Mouse (Mus musculus): ENCODE measurements around the gene Gm20388. TPM values are rescaled to one million over a fixed set of nuclear protein-coding genes. Genes with fewer than 3 reads are reported as not detected.
A peak's percentile ranks its signal among the peaks of the same experiment; 100 is the strongest.

The Gm20388 gene
- total and polyA plus RNA-seq, 2 experiments from 2014 or later, result 17.3 TPM; not detected in 1

- Histone ChIP-seq H3K4me1 (ENCODE audit: control insufficient read depth, insufficient read depth) (peaks cover 36% of the 10 kb centered on the region), H3K36me3 (replicated peaks; ENCODE audit: control insufficient read depth, insufficient read depth, low read length) (no peaks in the 10 kb centered on the region), H3K27me3 (ENCODE audit: control insufficient read depth, insufficient read depth, low read length) (no peaks in the 10 kb centered on the region), H3K27ac (ENCODE audit: low read depth) (no peak overlapping the region), H3K4me2 (ENCODE audit: low read depth, low read length) (no peak overlapping the region), H3K4me3 (ENCODE audit: low read depth, low read length) (no peak overlapping the region), H3K9me3 (replicated peaks; ENCODE audit: control insufficient read depth, low read length) (no peaks in the 10 kb centered on the region), H3K9ac (replicated peaks; ENCODE audit: low read depth, low read length) (no peak overlapping the region)
- DNase-seq (ENCODE audit: low spot score), result no peak
- TF ChIP-seq CTCF (IDR thresholded peaks at IDR 0.05; ENCODE audit: low read depth) (no peak), EP300 (IDR thresholded peaks at IDR 0.05; ENCODE audit: low read depth) (no peak)
- WGBS, result 52% methylated on average over 7 of the region's 7 CpGs
- no peak for ATAC-seq (ENCODE audit: insufficient read depth, low read depth)
These were observed 613.0 kb downstream of the Gm20388 start for GRCm38 (mm10) chr8:120523641-120524040.

DNA sequence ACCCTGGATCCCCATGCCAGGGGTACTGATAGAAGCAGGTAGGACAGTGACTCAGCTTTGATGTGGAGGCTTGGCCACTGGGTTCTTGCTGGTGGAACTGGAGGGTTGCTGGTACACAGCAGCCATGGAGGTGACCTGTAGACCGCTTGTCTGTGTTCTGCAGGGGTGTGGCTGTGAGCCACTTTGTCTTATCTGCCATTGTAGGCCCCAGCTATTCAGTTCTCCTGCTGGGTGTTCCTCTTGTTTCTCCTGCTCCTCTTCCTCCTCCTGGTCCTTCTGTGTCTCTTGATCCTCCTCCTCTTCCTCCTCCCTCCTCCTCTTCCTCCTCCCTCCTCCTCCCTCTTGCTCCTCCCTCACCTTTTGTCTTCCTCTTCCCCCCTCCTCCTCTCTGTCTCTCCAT, 614.5 kb downstream of the Gm20388 start:
- peak overlapping the region; percentile 78; the same call in 1 of the 2 replicates for H3K27ac ChIP-seq (ENCODE audit: low read depth)
- no peak for TF ChIP-seq EP300 (IDR thresholded peaks at IDR 0.05; ENCODE audit: low read depth)
- no peak for TF ChIP-seq CTCF (IDR thresholded peaks at IDR 0.05; ENCODE audit: low read depth)
- no peak overlapping the region for H3K9ac ChIP-seq (replicated peaks; ENCODE audit: low read depth, low read length)
- H3K4me3 ChIP-seq (ENCODE audit: low read depth, low read length), result no peak overlapping the region
- no peak for ATAC-seq (ENCODE audit: insufficient read depth, low read depth)
- H3K36me3 ChIP-seq (replicated peaks; ENCODE audit: control insufficient read depth, insufficient read depth, low read length), result no peaks in the 10 kb centered on the region
- no peaks in the 10 kb centered on the region for H3K27me3 ChIP-seq (ENCODE audit: control insufficient read depth, insufficient read depth, low read length)
- 40% methylated on average over 1 of the region's 1 CpGs for WGBS
- peaks cover 36% of the 10 kb centered on the region for H3K4me1 ChIP-seq (ENCODE audit: control insufficient read depth, insufficient read depth)
- DNase-seq (ENCODE audit: low spot score), result no peak
- no peaks in the 10 kb centered on the region for H3K9me3 ChIP-seq (replicated peaks; ENCODE audit: control insufficient read depth, low read length)
- H3K4me2 ChIP-seq (ENCODE audit: low read depth, low read length), result no peak overlapping the region

GRCm38 (mm10) chr8:120525832-120526231, 615.2 kb downstream of the Gm20388 start:
- H3K4me1 ChIP-seq (ENCODE audit: control insufficient read depth, insufficient read depth), result peaks cover 29% of the 10 kb centered on the region
- no peak for TF ChIP-seq EP300 (IDR thresholded peaks at IDR 0.05; ENCODE audit: low read depth)
- no peak for TF ChIP-seq CTCF (IDR thresholded peaks at IDR 0.05; ENCODE audit: low read depth)
- H3K9me3 ChIP-seq (replicated peaks; ENCODE audit: control insufficient read depth, low read length), result no peaks in the 10 kb centered on the region
- peak overlapping the region; percentile 78 for H3K27ac ChIP-seq (ENCODE audit: low read depth)
- ATAC-seq (ENCODE audit: insufficient read depth, low read depth), result peak; percentile 57
- no peaks in the 10 kb centered on the region for H3K36me3 ChIP-seq (replicated peaks; ENCODE audit: control insufficient read depth, insufficient read depth, low read length)
- WGBS, result 20% methylated on average over 6 of the region's 6 CpGs
- no peak overlapping the region for H3K4me3 ChIP-seq (ENCODE audit: low read depth, low read length)
- H3K27me3 ChIP-seq (ENCODE audit: control insufficient read depth, insufficient read depth, low read length), result no peaks in the 10 kb centered on the region
- H3K9ac ChIP-seq (replicated peaks; ENCODE audit: low read depth, low read length), result 0 out of 2 replicates have a peak overlapping the region, but pooled peaks have one; percentile 5
- DNase-seq (ENCODE audit: low spot score), result peak; percentile 58
- no peak overlapping the region for H3K4me2 ChIP-seq (ENCODE audit: low read depth, low read length)

- Histone ChIP-seq H3K27ac (ENCODE audit: low read depth) (peak overlapping the region; percentile 78), H3K9ac (replicated peaks; ENCODE audit: low read depth, low read length) (no peak overlapping the region), H3K27me3 (ENCODE audit: control insufficient read depth, insufficient read depth, low read length) (no peaks in the 10 kb centered on the region), H3K4me3 (ENCODE audit: low read depth, low read length) (no peak overlapping the region), H3K4me2 (ENCODE audit: low read depth, low read length) (no peak overlapping the region), H3K9me3 (replicated peaks; ENCODE audit: control insufficient read depth, low read length) (no peaks in the 10 kb centered on the region), H3K4me1 (ENCODE audit: control insufficient read depth, insufficient read depth) (peaks cover 28% of the 10 kb centered on the region), H3K36me3 (replicated peaks; ENCODE audit: control insufficient read depth, insufficient read depth, low read length) (no peaks in the 10 kb centered on the region)
- 28% methylated on average over 4 of the region's 4 CpGs for WGBS
- DNase-seq (ENCODE audit: low spot score) (no peak), ATAC-seq (ENCODE audit: insufficient read depth, low read depth) (no peak)
- no peak for TF ChIP-seq CTCF (IDR thresholded peaks at IDR 0.05; ENCODE audit: low read depth)
- no peak for TF ChIP-seq EP300 (IDR thresholded peaks at IDR 0.05; ENCODE audit: low read depth)
These were observed 615.9 kb downstream of the Gm20388 start for GRCm38 (mm10) chr8:120526577-120526976.

DNA sequence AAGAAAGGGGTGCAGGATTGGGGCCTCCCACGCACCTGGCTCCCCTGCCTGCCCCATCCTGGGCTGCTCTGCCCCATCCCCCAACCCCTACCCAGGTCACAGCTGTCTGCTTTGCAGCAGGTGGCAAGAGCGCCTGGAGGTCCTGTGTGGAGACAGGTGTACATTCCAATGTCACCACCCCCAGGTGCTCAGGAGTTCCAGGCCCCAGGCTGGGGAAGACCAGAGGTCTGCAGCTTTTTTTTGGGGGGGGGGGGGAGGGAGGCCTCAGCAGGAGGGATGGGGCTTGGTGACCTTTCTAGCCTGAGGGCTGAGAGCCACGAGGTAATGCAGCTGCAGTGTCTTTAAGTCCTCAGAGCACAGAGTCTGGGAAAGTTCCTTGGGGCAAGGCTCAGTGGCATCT, 617.7 kb downstream of the Gm20388 start:
- H3K4me3 ChIP-seq (ENCODE audit: low read depth, low read length), result no peak overlapping the region
- H3K9me3 ChIP-seq (replicated peaks; ENCODE audit: control insufficient read depth, low read length), result no peaks in the 10 kb centered on the region
- peaks cover 45% of the 10 kb centered on the region for H3K4me1 ChIP-seq (ENCODE audit: control insufficient read depth, insufficient read depth)
- 55% methylated on average over 3 of the region's 3 CpGs for WGBS
- TF ChIP-seq EP300 (IDR thresholded peaks at IDR 0.05; ENCODE audit: low read depth) (no peak), CTCF (IDR thresholded peaks at IDR 0.05; ENCODE audit: low read depth) (no peak)
- no peak overlapping the region for H3K27ac ChIP-seq (ENCODE audit: low read depth)
- DNase-seq (ENCODE audit: low spot score) (no peak), ATAC-seq (ENCODE audit: insufficient read depth, low read depth) (no peak)
- H3K9ac ChIP-seq (replicated peaks; ENCODE audit: low read depth, low read length), result no peak overlapping the region
- no peaks in the 10 kb centered on the region for H3K27me3 ChIP-seq (ENCODE audit: control insufficient read depth, insufficient read depth, low read length)
- H3K36me3 ChIP-seq (replicated peaks; ENCODE audit: control insufficient read depth, insufficient read depth, low read length), result no peaks in the 10 kb centered on the region
- H3K4me2 ChIP-seq (ENCODE audit: low read depth, low read length), result no peak overlapping the region

DNA sequence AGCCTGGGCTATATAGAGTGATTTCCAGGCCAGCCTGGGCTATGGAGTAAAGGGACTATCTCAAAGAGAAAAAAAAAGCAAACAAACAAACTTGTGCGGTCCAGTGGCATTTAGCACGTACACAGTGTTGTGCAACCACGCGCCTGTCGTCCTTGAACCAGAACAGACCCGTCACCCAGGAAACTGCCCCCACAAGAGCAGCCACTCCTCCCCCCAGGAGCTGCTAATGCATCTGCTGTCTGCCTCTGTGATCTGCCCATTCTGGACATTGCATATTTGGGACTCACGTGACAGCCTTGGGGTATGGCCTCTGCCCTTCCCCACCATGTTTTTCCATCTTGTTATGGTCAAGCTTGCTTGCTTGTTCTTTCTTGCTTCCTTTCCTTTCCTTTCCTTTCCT, 618.6 kb downstream of the Gm20388 start:
- Histone ChIP-seq H3K27ac (ENCODE audit: low read depth) (no peak overlapping the region), H3K9ac (replicated peaks; ENCODE audit: low read depth, low read length) (no peak overlapping the region), H3K4me2 (ENCODE audit: low read depth, low read length) (no peak overlapping the region), H3K36me3 (replicated peaks; ENCODE audit: control insufficient read depth, insufficient read depth, low read length) (no peaks in the 10 kb centered on the region), H3K9me3 (replicated peaks; ENCODE audit: control insufficient read depth, low read length) (no peaks in the 10 kb centered on the region), H3K27me3 (ENCODE audit: control insufficient read depth, insufficient read depth, low read length) (no peaks in the 10 kb centered on the region), H3K4me3 (ENCODE audit: low read depth, low read length) (no peak overlapping the region), H3K4me1 (ENCODE audit: control insufficient read depth, insufficient read depth) (peaks cover 54% of the 10 kb centered on the region)
- WGBS, result 71% methylated on average over 7 of the region's 7 CpGs
- TF ChIP-seq CTCF (IDR thresholded peaks at IDR 0.05; ENCODE audit: low read depth), result no peak
- no peak for TF ChIP-seq EP300 (IDR thresholded peaks at IDR 0.05; ENCODE audit: low read depth)
- ATAC-seq (ENCODE audit: insufficient read depth, low read depth), result no peak
- DNase-seq (ENCODE audit: low spot score), result no peak
